Mouse (Mus musculus): Measurements from ENCODE around the gene Adsl.

The Adsl gene

GRCm38 (mm10) chr15:80945851-80946250, 2.4 kb upstream of the Adsl start:
- peak; percentile 56 for DNase-seq

GRCm38 (mm10) chr15:80949431-80949830, 1.1 kb downstream of the Adsl start:
- no peak for DNase-seq

- no peak for DNase-seq
These were observed 1.8 kb downstream of the Adsl start for GRCm38 (mm10) chr15:80950055-80950454.

- no peak for DNase-seq
These were observed 5.7 kb downstream of the Adsl start for GRCm38 (mm10) chr15:80953971-80954370.

GRCm38 (mm10) chr15:80954861-80955260, 6.6 kb downstream of the Adsl start:
- no peak for DNase-seq

GRCm38 (mm10) chr15:80955836-80956438, 7.6 kb downstream of the Adsl start:
- no peak for DNase-seq

GRCm38 (mm10) chr15:80969371-80969770, 21.1 kb downstream of the Adsl start:
- DNase-seq: no peak

GRCm38 (mm10) chr15:80974311-80974710, 26.0 kb downstream of the Adsl start:
- DNase-seq: no peak

GRCm38 (mm10) chr15:80975666-80976065, 27.4 kb downstream of the Adsl start:
- DNase-seq: no peak

GRCm38 (mm10) chr15:80977620-80978334, 29.5 kb downstream of the Adsl start, which contains the start of gene Sgsm3:
Sgsm3 (plus strand) TSS chr15:80977765.
- peak; percentile 86 for DNase-seq

GRCm38 (mm10) chr15:80979611-80980010, 31.3 kb downstream of the Adsl start:
- no peak for DNase-seq

GRCm38 (mm10) chr15:80981176-80981575, 32.9 kb downstream of the Adsl start:
- DNase-seq: no peak

GRCm38 (mm10) chr15:80983264-80983663, 35.0 kb downstream of the Adsl start:
- no peak for DNase-seq

- DNase-seq: no peak
These were observed 40.0 kb downstream of the Adsl start for GRCm38 (mm10) chr15:80988331-80988730.

- peak; percentile 50 for DNase-seq
These were observed 41.4 kb downstream of the Adsl start for GRCm38 (mm10) chr15:80989712-80990111.

GRCm38 (mm10) chr15:80994959-80995358, 46.7 kb downstream of the Adsl start:
- no peak for DNase-seq

- DNase-seq: no peak
These were observed 48.0 kb downstream of the Adsl start for GRCm38 (mm10) chr15:80996090-80996835.

- no peak for DNase-seq
These were observed 48.8 kb downstream of the Adsl start for GRCm38 (mm10) chr15:80997077-80997476.

- DNase-seq: no peak
These were observed 52.3 kb downstream of the Adsl start for GRCm38 (mm10) chr15:81000419-81001138.

GRCm38 (mm10) chr15:81006127-81006735, 57.9 kb downstream of the Adsl start:
- no peak for DNase-seq

GRCm38 (mm10) chr15:81007339-81007738, 59.0 kb downstream of the Adsl start:
- DNase-seq: no peak

- DNase-seq: no peak
These were observed 59.6 kb downstream of the Adsl start for GRCm38 (mm10) chr15:81007905-81008304.

GRCm38 (mm10) chr15:81008689-81009123, 60.4 kb downstream of the Adsl start:
- peak; percentile 36 for DNase-seq
